Mouse (Mus musculus): ENCODE measurements around the gene Inhbe. TPM values are rescaled to one million over a fixed set of nuclear protein-coding genes. Genes with fewer than 3 reads are reported as not detected.

The Inhbe gene
- not detected for total RNA-seq (2021)

DNA sequence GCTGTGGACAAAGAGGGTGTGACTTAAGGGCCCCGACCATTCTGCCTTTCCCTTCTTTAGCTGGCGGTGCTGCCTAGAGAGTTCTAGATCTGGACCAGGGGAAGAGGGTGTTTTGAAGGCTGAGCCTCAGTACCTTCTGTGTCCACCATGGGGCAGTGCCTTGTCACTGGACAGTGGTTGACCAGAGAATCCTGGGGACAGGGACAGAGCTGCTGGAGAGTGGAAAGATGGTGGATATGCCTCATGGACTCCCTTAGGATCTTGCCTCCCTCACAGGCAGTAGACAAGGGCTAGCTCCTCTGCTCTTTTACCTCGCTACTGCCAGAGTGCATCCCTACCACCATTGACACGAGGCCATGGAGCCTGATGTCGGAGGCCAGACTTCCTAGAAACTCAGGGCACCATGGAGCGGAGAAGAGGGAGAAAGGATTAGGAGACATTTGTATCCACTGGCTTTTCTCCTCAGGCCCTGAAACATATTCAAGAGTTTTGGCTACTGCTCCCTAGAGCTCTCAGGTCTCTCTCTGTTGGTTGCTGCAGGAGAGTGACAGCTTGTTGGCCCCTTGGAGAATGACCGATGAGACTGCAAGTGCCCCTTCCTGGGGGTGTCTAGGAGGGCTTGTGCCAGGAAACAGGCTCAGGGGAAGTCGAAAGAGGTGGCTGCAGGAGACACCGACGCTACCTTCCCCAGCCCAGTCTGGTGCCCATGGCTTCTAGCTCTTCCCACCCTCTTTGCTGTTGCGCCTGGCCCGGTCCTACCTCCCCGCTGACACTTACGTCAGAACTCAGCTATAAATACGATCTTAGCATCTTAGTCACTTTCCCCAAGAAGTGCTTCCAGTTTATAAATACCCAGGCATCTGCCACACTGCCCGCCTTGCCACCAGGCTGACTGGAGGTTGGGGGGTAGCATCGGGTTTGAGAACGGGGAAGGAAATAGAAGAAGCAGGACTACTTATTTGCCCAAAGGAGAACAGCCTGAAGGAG, at the start of gene Inhbe:
Gene Inhbe (minus strand): TSS at position 503 of the 987 bp plus-strand sequence.
- intact Hi-C loops (cut with DNase I): loop anchor here (5.0 kb wide), 1 partner anchor 83 kb away; no protein-coding TSS in a partner anchor
- no peak for DNase-seq (ENCODE audit: low spot score)

DNA sequence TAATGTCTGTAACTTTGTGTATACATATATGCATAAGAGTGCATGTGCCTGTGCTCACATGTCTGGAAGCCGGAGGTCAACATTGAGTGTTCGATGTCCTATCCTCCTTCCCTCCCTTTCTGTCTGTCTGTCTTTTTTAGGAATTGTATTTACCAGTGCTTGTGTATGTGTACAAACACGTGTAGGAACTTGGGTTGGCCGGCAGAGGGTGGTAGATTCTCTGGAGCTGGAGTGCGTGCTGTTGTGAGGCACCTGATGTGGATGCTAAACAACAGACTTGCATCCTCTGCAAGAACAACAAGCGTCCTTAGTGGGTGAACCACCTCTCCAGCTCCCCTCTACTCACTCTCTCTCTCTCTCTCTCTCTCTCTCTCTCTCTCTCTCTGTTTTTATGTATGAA, 37.6 kb upstream of the Inhbe start:
- no peak for DNase-seq (ENCODE audit: low spot score)
- intact Hi-C loops (cut with DNase I): no loop called here

- DNase-seq (ENCODE audit: low spot score): no peak
- intact Hi-C loops (cut with DNase I): loop anchor here (5.0 kb wide), 1 partner anchor 41 kb away; no protein-coding TSS in a partner anchor
Observed at GRCm38 (mm10) chr10:127381743-127382134, 27.5 kb upstream of the Inhbe start.

DNA sequence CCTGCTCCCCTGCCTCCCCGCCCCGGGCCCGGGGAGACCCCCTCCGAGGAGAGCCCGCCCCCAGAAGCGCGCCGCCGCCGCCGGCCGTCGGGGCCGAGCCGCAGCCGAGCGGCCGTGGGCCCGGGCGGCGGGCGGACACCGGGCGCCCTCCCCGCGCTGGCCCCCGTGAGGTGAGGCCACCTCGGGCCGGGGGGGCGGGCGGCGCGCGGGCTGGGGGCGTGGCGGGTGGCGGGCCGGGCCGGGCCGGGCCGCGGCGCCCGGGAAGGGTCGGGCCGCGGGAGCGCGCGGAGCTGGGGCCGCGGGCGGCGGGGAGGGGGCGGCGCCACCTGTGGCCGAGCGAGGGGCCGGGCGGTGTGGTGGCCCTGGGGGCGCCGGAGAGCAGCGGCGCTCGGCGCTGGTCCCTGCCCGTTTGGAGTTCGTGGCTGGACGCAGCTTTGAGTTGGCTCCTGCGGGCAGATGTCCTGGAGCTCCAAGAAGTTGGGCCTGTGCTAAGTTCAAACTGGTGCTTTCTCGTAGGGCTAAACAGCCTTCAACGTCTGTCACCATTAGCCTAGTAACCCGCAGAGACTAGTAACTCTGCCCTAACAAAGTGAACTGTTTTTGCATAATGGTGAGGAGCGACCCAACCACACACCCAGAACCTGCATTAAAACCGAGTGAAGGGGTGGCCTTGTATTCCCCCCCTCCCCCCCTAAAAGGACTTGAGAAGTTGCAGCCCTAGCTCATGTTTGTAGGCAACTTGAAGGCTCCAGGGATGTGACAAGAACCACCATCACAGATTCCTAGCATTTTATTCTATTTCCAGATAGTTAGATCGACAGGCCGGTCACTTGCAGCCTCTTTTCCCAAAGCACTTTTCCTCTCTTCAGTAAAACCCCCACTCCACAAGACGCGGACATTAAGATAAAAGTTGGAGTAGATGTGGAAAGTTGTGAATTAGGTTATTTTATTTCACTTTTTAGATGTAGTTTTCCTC, 26.8 kb upstream of the Inhbe start:
- intact Hi-C loops (cut with DNase I): loop anchor here (5.0 kb wide), 1 partner anchor 41 kb away; no protein-coding TSS in a partner anchor
- DNase-seq (ENCODE audit: low spot score): peak; percentile 37

- peak; percentile 85 for DNase-seq (ENCODE audit: low spot score)
- intact Hi-C loops (cut with DNase I): loop anchor here (5.0 kb wide), 1 partner anchor 42 kb away; no protein-coding TSS in a partner anchor
Observed at GRCm38 (mm10) chr10:127380251-127380691, 26.1 kb upstream of the Inhbe start, which contains the start of gene R3hdm2. TSS of gene R3hdm2 (plus strand) at chr10:127380327.

- intact Hi-C loops (cut with DNase I): loop anchor here (5.0 kb wide), 1 partner anchor 43 kb away; no protein-coding TSS in a partner anchor
- no peak for DNase-seq (ENCODE audit: low spot score)
Observed at GRCm38 (mm10) chr10:127379654-127380053, 25.4 kb upstream of the Inhbe start.

GRCm38 (mm10) chr10:127377700-127378099, 23.5 kb upstream of the Inhbe start:
- intact Hi-C loops (cut with DNase I): no loop called here
- no peak for DNase-seq (ENCODE audit: low spot score)

DNA sequence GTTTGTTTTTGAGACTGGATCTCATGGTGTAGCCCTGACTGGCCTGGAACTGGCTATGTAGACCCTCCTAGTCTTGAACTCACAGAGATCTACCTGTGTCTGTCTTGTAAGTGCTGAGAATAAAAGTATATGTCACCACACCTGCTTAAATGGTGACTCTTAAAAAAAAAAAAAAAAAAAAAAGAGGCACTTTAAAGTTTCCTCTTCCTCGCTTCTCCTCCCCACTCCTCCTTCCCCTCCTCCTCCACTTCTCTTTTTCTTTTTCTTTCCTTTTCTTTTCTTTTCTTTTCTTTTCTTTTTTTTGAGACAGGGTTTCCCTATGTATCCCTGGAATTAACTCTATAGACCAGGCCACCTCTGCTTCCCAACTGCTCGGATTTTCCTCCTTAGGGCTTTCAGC, 16.8 kb upstream of the Inhbe start:
- no peak for DNase-seq (ENCODE audit: low spot score)
- intact Hi-C loops (cut with DNase I): no loop called here

DNA sequence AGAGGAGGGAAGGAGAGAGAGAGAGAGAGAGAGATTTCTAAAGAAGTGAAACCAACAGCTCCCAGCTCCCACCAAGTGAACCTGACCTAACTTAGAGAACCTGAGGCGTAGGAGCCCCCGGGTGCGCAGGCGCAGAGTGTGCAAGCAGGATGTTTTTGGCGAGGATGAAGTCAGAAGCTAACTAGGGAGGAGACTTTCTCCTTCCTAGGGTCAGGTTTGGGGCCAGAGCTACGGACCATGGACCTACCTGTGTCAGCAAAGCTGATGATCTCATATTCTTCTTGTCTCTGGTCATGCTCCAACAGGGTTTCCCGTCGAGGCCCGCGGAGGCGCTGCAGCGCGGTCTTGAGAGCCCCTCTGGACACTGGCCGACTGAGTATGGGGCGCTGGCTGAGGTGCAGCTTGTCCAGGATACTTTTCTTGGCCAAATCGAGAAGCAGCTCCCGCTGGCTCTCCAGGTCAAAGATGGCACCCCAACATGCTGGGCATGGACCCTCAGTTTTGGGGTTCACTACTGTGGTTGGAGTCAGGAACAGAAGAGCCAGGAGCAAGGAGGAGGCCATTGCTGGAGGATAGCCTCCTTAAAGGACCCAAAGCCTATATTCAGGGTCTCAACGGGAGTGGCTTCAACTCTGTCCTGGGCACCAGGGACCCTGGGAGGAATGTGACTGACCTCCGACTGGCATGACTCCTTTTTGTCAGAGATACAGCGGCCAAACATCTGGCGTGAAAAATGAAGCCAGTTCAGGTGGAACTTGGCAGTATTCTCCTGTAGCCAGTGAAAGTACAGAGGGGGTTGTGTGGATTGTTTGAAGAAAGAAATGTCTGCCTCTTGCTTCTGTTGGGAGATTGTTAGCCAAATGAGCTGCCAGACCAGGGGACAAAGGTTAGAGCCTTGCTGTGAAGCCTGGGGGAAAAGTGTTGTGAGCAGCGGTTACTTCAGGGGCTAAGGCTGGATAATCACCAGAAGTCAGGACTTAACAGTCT, 15.9 kb upstream of the Inhbe start, which contains the start of gene Inhbc:
Gene Inhbc (minus strand): TSS at position 598 of the 987 bp plus-strand sequence.
- DNase-seq (ENCODE audit: low spot score): no peak
- intact Hi-C loops (cut with DNase I): no loop called here

DNA sequence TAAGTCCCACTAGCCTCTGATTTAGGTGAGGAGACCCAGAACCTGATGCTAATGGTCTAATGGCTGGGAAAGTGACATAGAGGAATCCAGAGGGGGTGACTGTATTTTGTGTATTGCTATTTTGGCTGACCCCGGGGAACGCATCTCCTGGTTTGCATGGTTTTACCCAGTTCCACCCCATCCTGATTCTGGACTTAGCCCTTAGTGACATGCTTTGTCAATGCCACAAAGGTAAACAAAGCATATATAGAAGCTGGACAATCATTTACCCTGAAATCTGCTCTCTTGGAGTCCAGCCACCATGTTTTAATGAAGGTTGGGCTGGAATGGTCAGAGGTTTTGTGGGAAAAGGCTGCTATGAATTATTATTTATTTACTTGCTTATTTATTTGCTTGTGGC, 14.1 kb upstream of the Inhbe start:
- intact Hi-C loops (cut with DNase I): no loop called here
- DNase-seq (ENCODE audit: low spot score): no peak

- DNase-seq (ENCODE audit: low spot score): no peak
- intact Hi-C loops (cut with DNase I): no loop called here
Observed at GRCm38 (mm10) chr10:127367116-127367515, 12.9 kb upstream of the Inhbe start.

- intact Hi-C loops (cut with DNase I): no loop called here
- no peak for DNase-seq (ENCODE audit: low spot score)
Observed at GRCm38 (mm10) chr10:127360714-127361113, 6.5 kb upstream of the Inhbe start.

DNA sequence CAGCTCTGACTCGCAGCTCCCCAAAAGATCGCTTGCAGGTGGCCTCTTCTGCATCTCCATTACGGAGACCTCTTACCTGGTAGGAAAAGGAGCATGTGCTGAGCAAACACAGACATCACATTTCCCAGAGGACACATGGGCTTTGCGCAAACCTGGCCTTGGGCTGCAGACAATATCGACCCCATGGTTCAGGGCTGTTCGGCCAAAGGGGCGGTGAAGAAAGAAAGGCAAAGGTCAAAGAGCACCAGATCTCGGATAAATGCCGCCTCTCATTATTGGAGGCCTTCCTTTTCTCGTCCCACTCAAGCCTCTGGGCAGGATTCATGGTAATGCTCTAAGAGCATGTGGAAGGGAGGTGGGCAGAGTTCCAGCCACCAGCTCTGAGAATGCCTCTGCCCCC, 1.1 kb upstream of the Inhbe start:
- DNase-seq (ENCODE audit: low spot score): no peak
- intact Hi-C loops (cut with DNase I): no loop called here

GRCm38 (mm10) chr10:127352766-127353165, 1.4 kb downstream of the Inhbe start:
- intact Hi-C loops (cut with DNase I): loop anchor here (5.0 kb wide), 1 partner anchor 85 kb away; no protein-coding TSS in a partner anchor
- DNase-seq (ENCODE audit: low spot score): no peak

- DNase-seq (ENCODE audit: low spot score): no peak
- intact Hi-C loops (cut with DNase I): loop anchor here (5.0 kb wide), 1 partner anchor 85 kb away; no protein-coding TSS in a partner anchor
Observed at GRCm38 (mm10) chr10:127352187-127352586, 2.0 kb downstream of the Inhbe start.

DNA sequence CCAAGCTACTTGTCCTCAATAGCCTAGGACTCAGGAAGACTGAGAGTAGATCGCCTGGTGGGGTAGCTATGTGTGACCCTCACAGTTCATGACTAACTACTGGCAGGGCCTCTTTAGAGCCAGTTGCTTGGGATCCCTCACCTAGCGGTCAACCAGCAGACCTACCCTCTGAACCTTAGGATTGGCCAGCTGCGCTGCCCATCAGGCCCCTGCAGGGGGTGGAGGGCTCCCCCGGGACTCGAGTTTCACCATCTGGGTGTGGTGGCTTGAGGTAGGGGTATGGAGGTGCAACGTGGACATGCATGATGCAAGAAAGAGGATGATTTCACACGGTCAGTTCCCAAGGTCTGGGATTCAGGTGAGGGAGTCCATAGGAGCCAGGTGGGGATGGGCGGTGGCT, 2.5 kb downstream of the Inhbe start:
- intact Hi-C loops (cut with DNase I): loop anchor here (5.0 kb wide), 1 partner anchor 86 kb away; no protein-coding TSS in a partner anchor
- no peak for DNase-seq (ENCODE audit: low spot score)

DNA sequence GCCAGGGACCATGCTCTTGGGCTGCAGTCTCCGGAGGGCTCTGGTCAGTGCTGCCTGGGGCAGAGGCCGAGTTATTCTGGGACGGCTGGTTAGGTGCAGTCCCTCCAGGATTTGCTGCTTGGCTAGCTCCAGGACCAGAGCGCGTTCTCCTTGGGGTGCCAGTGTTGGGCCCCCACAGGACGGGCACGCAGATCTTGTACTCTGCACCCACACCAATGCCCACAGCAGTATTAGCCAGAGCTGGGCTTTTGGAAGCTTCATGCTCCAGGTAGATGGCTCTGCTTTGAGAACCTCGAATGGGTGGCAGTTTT, 3.0 kb downstream of the Inhbe start:
- intact Hi-C loops (cut with DNase I): loop anchor here (5.0 kb wide), 1 partner anchor 86 kb away; no protein-coding TSS in a partner anchor
- DNase-seq (ENCODE audit: low spot score): no peak

- DNase-seq (ENCODE audit: low spot score): no peak
- intact Hi-C loops (cut with DNase I): loop anchor here (5.0 kb wide), 1 partner anchor 87 kb away; no protein-coding TSS in a partner anchor
Observed at GRCm38 (mm10) chr10:127350594-127351284, 3.5 kb downstream of the Inhbe start.

Data from heart, postnatal 25 days (tissue).